ENCODE assay signal across 9 mouse cellular contexts in the genomic region with DNA sequence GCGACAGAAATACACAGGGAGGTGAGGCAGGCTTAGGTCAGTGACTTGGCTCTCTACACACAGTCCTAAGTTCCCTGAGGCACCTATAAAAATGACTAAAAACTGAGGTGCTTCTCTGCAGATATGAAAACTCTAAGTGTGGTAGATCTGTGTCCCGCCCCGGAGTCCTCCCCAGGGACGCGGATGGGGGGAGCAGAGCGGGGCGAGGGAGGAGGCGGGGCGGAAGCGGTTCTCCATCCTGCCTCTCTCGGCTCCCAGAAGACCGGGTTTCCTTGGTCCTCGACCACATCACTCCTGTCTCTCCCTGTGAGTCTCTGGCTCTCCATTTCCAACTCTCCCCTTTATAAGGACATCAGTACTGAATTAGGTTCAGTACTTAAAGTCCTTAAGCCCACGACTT. TPM values are rescaled to one million over a fixed set of nuclear protein-coding genes. Genes with fewer than 3 reads are reported as not detected.
DNase-seq lines count a peak whose midpoint lies in the region; ATAC-seq lines count a peak whose summit lies in the region.
"Had no signal": no experiment of that assay in that cellular context is flagged by ENCODE, and none has a peak within 500 bp of the region (broad histone marks: within the 10 kb centered on the region; RNA-seq: fewer than 3 reads in every experiment).

No protein-coding gene starts in this region.

- peak overlapping the region; percentile 83 for H3K27ac ChIP-seq in heart, embryonic 10.5 days
- H3K27ac ChIP-seq in kidney, embryonic 16.5 days (ENCODE audit: low read length): no peak overlapping the region
- no peak overlapping the region for H3K27ac ChIP-seq in midbrain, embryonic 14.5 days (replicated peaks; ENCODE audit: low read depth, low read length)
- H3K27ac ChIP-seq: macrophage had no signal

- H3K36me3 ChIP-seq in heart, embryonic 10.5 days: peaks cover 18% of the 10 kb centered on the region; the same call in 1 of the 2 replicates
- no peaks in the 10 kb centered on the region for H3K36me3 ChIP-seq in kidney, embryonic 16.5 days (ENCODE audit: insufficient read depth, low read length)
- no peaks in the 10 kb centered on the region for H3K36me3 ChIP-seq in midbrain, embryonic 14.5 days (ENCODE audit: control insufficient read depth, insufficient read depth, low read length)

- under 1% methylated on average over 14 of the region's 14 CpGs for WGBS in heart, embryonic 10.5 days
- 1% methylated on average over 14 of the region's 14 CpGs for whole genome bisulfite sequencing in kidney, embryonic 16.5 days
- WGBS in midbrain, embryonic 14.5 days: 0% methylated on average over 14 of the region's 14 CpGs

- H3K4me3 ChIP-seq in heart, embryonic 10.5 days: peak overlapping the region; percentile 56
- peak overlapping the region; percentile 38 for H3K4me3 ChIP-seq in kidney, embryonic 16.5 days (ENCODE audit: low read length)
- H3K4me3 ChIP-seq in midbrain, embryonic 14.5 days (replicated peaks; ENCODE audit: low read depth, low read length): 0 out of 2 replicates have a peak overlapping the region, but pooled peaks have one; percentile 16

- DNase-seq in kidney, adult 18-20 months: peak; percentile 35
- no peak for DNase-seq in kidney, adult 8-10 months
- peak; percentile 54 to 60 for DNase-seq in cerebellum, adult 18-20 months
- DNase-seq in heart, embryonic 10.5 days (ENCODE audit: low spot score): no peak
- peak; percentile 63 for DNase-seq in midbrain, embryonic 14.5 days
- DNase-seq in layer of hippocampus, postnatal 36 days: no peak
- DNase-seq in spleen, postnatal 14 days (ENCODE audit: low spot score in 2 of 2): no peak

- 0 out of 2 replicates have a peak, but pooled peaks have one; percentile 11 for ATAC-seq in kidney, embryonic 16.5 days (ENCODE audit: low FRiP score, low TSS enrichment)
- no peak for ATAC-seq in midbrain, embryonic 14.5 days (ENCODE audit: low FRiP score, low TSS enrichment)

- peak overlapping the region; percentile 61 for H3K4me2 ChIP-seq in kidney, embryonic 16.5 days (replicated peaks; ENCODE audit: low read depth, low read length)
- peak overlapping the region; percentile 49 for H3K4me2 ChIP-seq in midbrain, embryonic 14.5 days (ENCODE audit: low read length)

- H3K4me1 ChIP-seq in heart, embryonic 10.5 days: peaks cover 58% of the 10 kb centered on the region
- peaks cover 32% of the 10 kb centered on the region for H3K4me1 ChIP-seq in kidney, embryonic 16.5 days (ENCODE audit: insufficient read depth, low read length)
- peaks cover 20% of the 10 kb centered on the region for H3K4me1 ChIP-seq in midbrain, embryonic 14.5 days (ENCODE audit: control insufficient read depth, insufficient read depth, low read length)

- H3K9ac ChIP-seq in kidney, embryonic 16.5 days (replicated peaks; ENCODE audit: low read length): peak overlapping the region; percentile 56
- no peak overlapping the region; the same call in 1 of the 2 replicates for H3K9ac ChIP-seq in midbrain, embryonic 14.5 days (replicated peaks; ENCODE audit: low read length)

- H3K27me3 ChIP-seq in heart, embryonic 10.5 days (ENCODE audit: insufficient read depth, poor library complexity, severe bottlenecking): peaks cover 5% of the 10 kb centered on the region
- peaks cover 7% of the 10 kb centered on the region; the same call in 1 of the 2 replicates for H3K27me3 ChIP-seq in kidney, embryonic 16.5 days (ENCODE audit: insufficient read depth, low read length)
- H3K27me3 ChIP-seq in midbrain, embryonic 14.5 days (ENCODE audit: control insufficient read depth, insufficient read depth, low read length): peaks cover 14% of the 10 kb centered on the region

- H3K9me3 ChIP-seq in heart, embryonic 10.5 days: no peaks in the 10 kb centered on the region
- no peaks in the 10 kb centered on the region for H3K9me3 ChIP-seq in kidney, embryonic 16.5 days (ENCODE audit: low read length)
- H3K9me3 ChIP-seq in midbrain, embryonic 14.5 days (ENCODE audit: control insufficient read depth, low read length): no peaks in the 10 kb centered on the region

RNA-seq across cellular contexts. Expression of a gene that starts 16.8 kb away (rescaled TPM):
- polyA plus RNA-seq in heart, embryonic 10.5 days (2016; fragmentation: Nextera tagmentation; extraction: Ambion mirVana): not detected in 2 replicates
- not detected in 2 replicates for polyA plus RNA-seq in kidney, embryonic 16.5 days (2015; fragmentation: Nextera tagmentation; extraction: Ambion mirVana)
- polyA plus RNA-seq in midbrain, embryonic 14.5 days (2014; fragmentation: Nextera tagmentation; extraction: Ambion mirVana): not detected in 2 replicates
- total RNA-seq in layer of hippocampus, postnatal 36 days (2021): under 1 TPM; 0.52 to 0.56 TPM
- polyA plus RNA-seq: macrophage had no signal

RNA-seq across cellular contexts. Expression of a gene that starts 32.7 kb away (rescaled TPM):
- polyA plus RNA-seq in heart, embryonic 10.5 days (2016; fragmentation: Nextera tagmentation; extraction: Ambion mirVana): 47.4 and 51.0 TPM in 2 replicates
- 50.1 and 50.6 TPM in 2 replicates for polyA plus RNA-seq in kidney, embryonic 16.5 days (2015; fragmentation: Nextera tagmentation; extraction: Ambion mirVana)
- polyA plus RNA-seq in midbrain, embryonic 14.5 days (2014; fragmentation: Nextera tagmentation; extraction: Ambion mirVana): 22.4 and 27.9 TPM in 2 replicates
- 10 to 100 TPM; 38.9 to 39.1 TPM for total RNA-seq in layer of hippocampus, postnatal 36 days (2021)

Comparison
In these comparisons a context has a peak if more than half of its experiments do, and no peak if none do; other contexts are left out.
1. DNase-seq: peak in kidney, adult 18-20 months (single experiment), cerebellum, adult 18-20 months (2 of 2) and midbrain, embryonic 14.5 days (single experiment); none in kidney, adult 8-10 months (0 of 2), heart, embryonic 10.5 days (single experiment), layer of hippocampus, postnatal 36 days (0 of 2) and spleen, postnatal 14 days (0 of 2).
2. Peak in every context shown above with its lines, with median percentiles within 50 percentile points of each other: H3K4me3 ChIP-seq.